Mouse (Mus musculus): ENCODE measurements at regions not wholly inside any gene's neighbourhood (a gene's known extent, or its start where the extent isn't known, plus 50 kb on each side); places are given as distances from the start of the nearest gene placed in this dataset.

DNA sequence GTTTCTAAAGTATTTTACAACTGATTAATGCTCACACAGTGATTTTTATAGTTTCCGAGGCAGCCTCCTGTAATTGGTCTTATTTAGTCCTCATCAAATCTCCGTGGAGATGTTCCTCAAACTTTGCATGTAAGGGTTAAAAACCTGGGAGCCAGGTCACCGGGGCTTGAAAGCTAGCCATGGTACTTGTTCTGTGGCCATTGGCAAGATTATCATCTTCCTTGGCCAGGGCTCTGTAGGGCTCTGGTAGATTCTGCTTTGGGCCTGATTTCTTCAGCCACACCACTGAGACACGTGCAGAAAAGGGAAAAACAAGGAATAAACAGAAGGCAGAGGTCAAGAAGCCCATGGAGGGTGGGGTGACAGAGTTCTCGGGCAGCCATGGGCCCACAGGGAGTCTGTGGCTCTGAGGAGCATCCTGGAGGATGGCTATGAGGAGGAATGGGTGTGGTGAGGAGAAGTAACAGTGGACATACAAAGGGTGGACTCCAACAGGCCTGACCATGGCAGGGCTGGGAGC, 50.7 kb upstream of the Eps8l3 start:
- no peak for DNase-seq (ENCODE audit: low read depth, low spot score)

DNA sequence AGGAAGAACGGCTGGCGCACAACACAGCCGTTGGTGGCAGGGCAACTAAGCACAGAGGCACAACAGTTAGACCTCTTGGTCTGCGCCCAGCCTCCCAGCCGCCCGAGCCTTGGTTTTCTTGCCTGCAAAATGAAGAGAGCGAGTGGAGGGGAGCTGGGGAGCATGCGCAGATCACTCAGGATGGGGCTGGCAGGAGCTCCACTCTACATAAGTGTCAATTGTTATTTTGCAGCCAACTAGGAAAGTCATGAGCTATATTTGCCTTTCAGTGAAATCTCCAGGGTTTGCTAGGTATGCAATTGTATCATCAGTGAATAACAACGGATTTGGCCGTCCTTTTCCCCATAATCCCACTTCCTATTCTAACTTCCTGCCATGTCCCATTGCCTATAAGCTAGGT, 51.6 kb upstream of the Eps8l3 start:
- DNase-seq (ENCODE audit: low read depth, low spot score): peak; percentile 69

- no peak for DNase-seq (ENCODE audit: low read depth, low spot score)
Observed at GRCm38 (mm10) chr3:107824378-107824777, 52.7 kb upstream of the Eps8l3 start.

DNA sequence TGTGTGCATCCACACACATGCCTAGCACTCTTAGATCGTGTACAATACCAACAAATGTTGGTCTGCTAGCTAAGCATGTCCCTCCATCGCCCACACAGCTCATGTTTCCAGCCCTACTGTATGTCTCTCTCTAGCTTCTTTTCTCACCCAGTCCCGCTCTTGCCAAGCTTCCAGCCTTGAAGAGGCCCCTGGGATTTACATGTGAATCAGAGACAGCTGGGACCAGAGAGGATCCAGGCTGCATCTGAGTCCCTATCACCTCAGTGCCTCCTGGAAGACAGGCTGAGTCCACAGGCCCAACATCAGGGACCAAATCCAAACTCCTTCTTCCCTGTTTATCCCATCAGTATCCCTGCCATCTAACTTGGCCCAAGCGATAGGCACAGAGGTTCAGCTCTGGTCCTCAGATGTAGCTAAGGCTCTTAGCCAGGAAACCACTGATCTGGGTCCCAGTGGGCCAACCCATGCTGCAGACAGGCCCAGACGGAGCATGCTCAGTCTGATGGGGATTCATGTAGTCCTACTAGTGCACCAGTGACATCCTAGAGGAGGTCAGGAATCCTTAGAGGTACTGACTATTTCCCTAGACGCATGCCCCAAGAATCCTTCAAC, 53.3 kb upstream of the Eps8l3 start:
- DNase-seq (ENCODE audit: low read depth, low spot score): no peak

GRCm38 (mm10) chr3:107823177-107823576, 53.9 kb upstream of the Eps8l3 start:
- no peak for DNase-seq (ENCODE audit: low read depth, low spot score)

- DNase-seq (ENCODE audit: low read depth, low spot score): no peak
Observed at GRCm38 (mm10) chr3:107822499-107822898, 54.5 kb upstream of the Eps8l3 start.

- DNase-seq (ENCODE audit: low read depth, low spot score): no peak
Observed at GRCm38 (mm10) chr3:107821952-107822351, 55.1 kb upstream of the Eps8l3 start.

GRCm38 (mm10) chr3:107819622-107820021, 57.4 kb upstream of the Eps8l3 start:
- no peak for DNase-seq (ENCODE audit: low read depth, low spot score)

- no peak for DNase-seq (ENCODE audit: low read depth, low spot score)
Observed at GRCm38 (mm10) chr3:107818616-107819495, 58.2 kb upstream of the Eps8l3 start.

DNA sequence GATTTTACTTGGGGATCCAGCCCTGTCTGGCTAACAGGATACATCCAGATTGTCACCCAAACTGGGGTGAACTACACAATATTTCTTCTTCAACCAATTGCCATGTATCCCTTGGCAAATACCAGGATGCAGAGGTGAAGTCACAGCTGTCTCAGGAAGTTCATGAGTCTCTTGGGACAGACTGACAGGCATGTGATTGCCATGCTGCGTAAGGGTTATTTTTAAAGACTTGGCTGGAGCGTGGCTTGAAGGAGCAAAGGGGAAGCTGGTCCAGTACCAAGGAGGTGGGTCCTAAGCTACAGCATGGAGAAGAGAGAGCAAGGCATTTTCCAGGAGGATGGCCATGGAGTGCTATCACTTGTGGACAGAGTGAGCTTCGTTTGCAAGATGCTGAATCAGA, 55.8 kb upstream of the Csf1 start:
- DNase-seq (ENCODE audit: low read depth, low spot score): no peak

DNA sequence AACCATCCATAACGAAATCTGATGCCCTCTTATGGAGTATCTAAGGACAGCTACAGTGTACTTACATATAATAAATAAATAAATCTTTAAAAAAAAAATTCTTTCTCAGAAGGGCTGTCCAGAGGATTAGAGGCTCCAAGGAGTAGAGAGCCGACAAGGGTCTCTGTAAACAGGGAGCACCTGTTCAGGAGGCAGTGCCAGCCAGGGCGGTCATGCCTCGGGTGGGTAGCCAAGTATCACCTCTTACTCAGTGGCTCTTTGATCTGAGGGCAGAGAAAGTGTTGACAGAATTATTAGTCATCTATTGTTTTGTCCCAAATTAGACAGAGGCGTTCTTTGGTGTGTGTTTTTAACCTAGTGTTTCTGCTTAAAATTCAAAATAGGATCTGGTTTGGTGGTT, 54.0 kb upstream of the Csf1 start:
- DNase-seq (ENCODE audit: low read depth, low spot score): no peak

GRCm38 (mm10) chr3:107812885-107813284, 52.6 kb upstream of the Csf1 start:
- no peak for DNase-seq (ENCODE audit: low read depth, low spot score)

DNA sequence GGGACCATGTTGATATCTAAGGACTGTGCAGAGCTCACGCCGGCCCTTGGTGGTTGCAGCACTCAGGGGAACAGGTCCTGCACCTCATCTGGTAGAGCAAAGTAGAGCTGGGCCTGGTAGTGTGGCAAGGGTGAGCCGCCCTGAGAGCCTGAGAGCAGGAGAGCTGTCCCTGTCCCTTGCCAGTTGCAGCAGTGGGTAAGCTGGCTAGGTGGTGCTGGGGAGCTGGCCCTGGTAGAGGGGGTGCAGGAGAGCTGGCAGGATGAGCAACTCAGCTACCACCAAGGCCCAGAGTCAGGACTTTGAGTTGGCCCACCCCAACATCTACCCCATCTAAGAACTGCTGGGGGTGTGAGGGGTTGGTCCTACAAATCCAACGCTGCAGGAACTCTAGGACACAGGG, 52.1 kb upstream of the Csf1 start:
- no peak for DNase-seq (ENCODE audit: low read depth, low spot score)

DNA sequence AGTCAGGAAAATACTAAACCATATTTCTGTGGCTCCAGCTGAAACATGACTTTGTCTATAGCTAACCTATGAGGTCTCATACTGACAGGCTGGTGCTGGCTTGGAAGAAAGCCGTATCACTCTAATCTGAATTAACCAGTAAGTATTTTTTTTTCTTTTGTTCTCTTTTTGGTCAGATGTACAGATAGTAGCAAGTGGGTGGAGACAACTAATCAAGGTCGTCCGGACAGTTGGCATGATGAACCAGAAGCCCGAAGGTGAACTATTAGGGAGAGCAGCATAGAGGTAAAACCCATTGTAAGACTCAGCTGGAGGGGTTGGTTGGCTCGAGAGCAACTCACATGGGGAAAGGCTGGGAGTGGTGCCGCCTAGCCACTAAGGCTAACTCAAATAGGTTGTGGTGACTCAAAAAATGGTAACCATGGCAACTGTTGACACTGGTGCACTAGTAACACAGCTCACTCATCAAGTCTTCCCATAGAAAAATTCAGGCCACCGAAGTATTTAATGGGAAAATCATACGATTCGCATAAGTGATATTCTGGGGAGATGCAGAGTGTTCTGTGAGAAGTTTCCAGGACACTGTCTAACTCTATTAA, 50.3 kb upstream of the Csf1 start:
- DNase-seq (ENCODE audit: low read depth, low spot score): no peak
